Mouse (Mus musculus) gastrocnemius, adult 18-20 months (tissue): ENCODE results near the gene Gm525. TPM values are rescaled to one million over a fixed set of nuclear protein-coding genes. Genes with fewer than 3 reads are reported as not detected.
"Not testable (repeated sequence)": the region's sequence is repeated elsewhere in the genome, so short reads cannot be mapped to it uniquely, and the experiment has no call there.

Experiments
- DNase-seq: peaks from one replicate; pipeline ENCODE4 v3.0.0; 2021; ENCODE audit warnings: low spot score
- total RNA-seq, 2 experiments: library from RNA; stranded (reverse); gene quantifications; 2 replicates each; pipeline ENCODE4 v1.2.3; 2021

The Gm525 gene
- total RNA-seq, 2 experiments from 2014 or later, result not detected

GRCm38 (mm10) chr11:89061362-89061761, 12.3 kb upstream of the Gm525 start:
- no peak for DNase-seq

- DNase-seq, result no peak
Measured at GRCm38 (mm10) chr11:89064312-89064711, 9.3 kb upstream of the Gm525 start.

GRCm38 (mm10) chr11:89065297-89065696, 8.3 kb upstream of the Gm525 start:
- DNase-seq, result no peak

GRCm38 (mm10) chr11:89066126-89066525, 7.5 kb upstream of the Gm525 start:
- DNase-seq, result no peak

- no peak for DNase-seq
Measured at GRCm38 (mm10) chr11:89066750-89067149, 6.9 kb upstream of the Gm525 start, which contains the start of gene Dgke. Gene Dgke, minus strand, starts transcription at chr11:89066850.

- no peak for DNase-seq
Measured at GRCm38 (mm10) chr11:89067301-89067822, 6.3 kb upstream of the Gm525 start.

GRCm38 (mm10) chr11:89067871-89068490, 5.7 kb upstream of the Gm525 start:
- no peak for DNase-seq

GRCm38 (mm10) chr11:89068649-89069048, 5.0 kb upstream of the Gm525 start:
- no peak for DNase-seq

GRCm38 (mm10) chr11:89069303-89069702, 4.3 kb upstream of the Gm525 start:
- peak; percentile 54 for DNase-seq

GRCm38 (mm10) chr11:89071522-89071921, 2.1 kb upstream of the Gm525 start:
- no peak for DNase-seq

- DNase-seq, result no peak
Measured at GRCm38 (mm10) chr11:89074783-89075413, 1.3 kb downstream of the Gm525 start.

- no peak for DNase-seq
Measured at GRCm38 (mm10) chr11:89076370-89076821, 2.8 kb downstream of the Gm525 start.

GRCm38 (mm10) chr11:89077601-89078000, 4.0 kb downstream of the Gm525 start:
- DNase-seq, result no peak

GRCm38 (mm10) chr11:89078305-89078704, 4.7 kb downstream of the Gm525 start:
- no peak for DNase-seq

- no peak for DNase-seq
Measured at GRCm38 (mm10) chr11:89078996-89079680, 5.5 kb downstream of the Gm525 start.

GRCm38 (mm10) chr11:89081906-89082305, 8.3 kb downstream of the Gm525 start:
- DNase-seq, result not testable (repeated sequence)

- DNase-seq, result not testable (repeated sequence)
Measured at GRCm38 (mm10) chr11:89082691-89083090, 9.1 kb downstream of the Gm525 start.

GRCm38 (mm10) chr11:89084601-89085000, 11.0 kb downstream of the Gm525 start:
- DNase-seq, result peak; percentile 72

- DNase-seq, result no peak
Measured at GRCm38 (mm10) chr11:89086208-89086809, 12.7 kb downstream of the Gm525 start.

GRCm38 (mm10) chr11:89088754-89089153, 15.1 kb downstream of the Gm525 start:
- DNase-seq, result no peak

- DNase-seq, result not testable (repeated sequence)
Measured at GRCm38 (mm10) chr11:89090359-89090758, 16.7 kb downstream of the Gm525 start.

GRCm38 (mm10) chr11:89092714-89093113, 19.1 kb downstream of the Gm525 start:
- peak; percentile 31 for DNase-seq
